Mouse (Mus musculus) cerebellum, adult 9-11 months (tissue): ENCODE data around the gene Bclaf3.

Source experiments
- DNase-seq: peaks from one replicate; pipeline ENCODE4 v3.0.0; 2022

Bclaf3 gene

DNA sequence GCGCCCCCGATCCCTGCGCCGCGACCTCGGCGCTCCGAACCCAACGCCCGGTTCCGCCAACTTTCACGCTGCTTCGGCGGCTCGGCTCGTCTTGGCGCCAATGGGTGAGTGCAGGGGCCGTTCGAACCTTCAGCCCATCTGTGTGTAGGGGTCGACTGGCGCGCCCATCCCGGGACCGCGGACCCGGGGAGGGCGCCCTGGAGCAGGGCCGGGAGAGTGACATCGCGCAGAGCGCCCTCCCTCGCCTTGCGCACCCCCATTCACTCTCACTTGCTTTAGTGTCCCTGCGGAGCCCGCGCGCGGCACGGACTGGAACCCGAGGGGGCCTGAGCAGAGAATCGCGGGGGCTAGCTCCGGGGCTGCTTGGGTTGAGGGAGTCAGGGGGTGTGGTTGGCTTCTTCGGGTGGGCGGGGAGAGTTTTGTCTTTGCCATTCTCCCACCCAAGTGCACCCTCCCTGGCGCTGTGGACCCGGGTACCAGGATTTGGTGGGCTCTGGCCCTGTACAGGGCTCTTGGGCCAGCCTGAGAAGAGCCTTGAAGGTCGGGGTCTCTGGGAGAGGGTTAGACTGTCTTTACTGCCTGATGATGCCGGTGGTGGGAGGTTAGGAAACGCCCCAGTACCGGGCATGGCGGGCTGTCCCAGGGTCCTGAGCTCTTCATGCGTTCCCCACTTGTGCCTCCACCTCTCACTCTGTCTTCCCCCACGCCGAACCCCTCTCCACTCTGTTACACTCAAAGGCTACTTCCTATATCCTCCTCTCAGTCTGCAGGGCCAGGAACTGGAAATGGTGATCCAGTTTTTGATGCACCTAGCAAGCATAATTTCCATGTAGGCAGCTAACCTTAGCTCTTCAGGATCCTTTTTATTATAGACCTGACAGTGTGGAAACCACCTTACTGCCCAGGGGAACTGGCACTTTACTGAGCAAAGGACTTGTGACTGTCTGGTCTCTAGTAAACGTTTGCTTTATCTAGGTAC, 101.4 kb downstream of the Bclaf3 start:
- DNase-seq: peak; percentile 12

GRCm38 (mm10) chrX:159628629-159629028, 102.1 kb downstream of the Bclaf3 start:
- no peak for DNase-seq

GRCm38 (mm10) chrX:159629203-159629602, 102.7 kb downstream of the Bclaf3 start:
- DNase-seq: no peak

GRCm38 (mm10) chrX:159638500-159639227, 112.2 kb downstream of the Bclaf3 start:
- DNase-seq: no peak

- no peak for DNase-seq
Measured at GRCm38 (mm10) chrX:159639991-159640390, 113.5 kb downstream of the Bclaf3 start.
